Mouse (Mus musculus): Measurements from ENCODE around the gene Ptpn11. TPM values are rescaled to one million over a fixed set of nuclear protein-coding genes. Genes with fewer than 3 reads are reported as not detected.

Gene Ptpn11
- polyA plus RNA-seq, 1 experiment from 2014 or later: 9.1 TPM

DNA sequence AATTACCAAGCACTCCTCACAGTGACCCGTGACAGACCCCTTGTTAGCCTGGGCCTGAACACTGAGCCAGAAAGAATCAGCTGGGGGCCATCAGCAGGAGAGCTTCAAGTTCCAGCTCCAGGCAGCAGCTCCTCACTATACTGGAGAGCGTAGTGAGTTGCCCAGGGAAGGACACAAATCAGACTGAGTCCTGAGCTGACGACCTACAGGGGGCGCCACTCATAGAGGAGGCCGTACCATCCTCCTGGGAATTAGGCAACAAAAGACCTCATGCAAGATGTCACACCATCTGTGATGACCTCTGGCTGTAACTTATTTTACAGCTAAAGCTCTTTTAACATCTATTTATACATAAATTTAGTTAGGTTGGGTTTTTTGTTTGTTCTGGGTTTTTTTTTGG is 78.8 kb downstream of the Ptpn11 start:
- H3K9me3 ChIP-seq (replicated peaks): no peaks in the 10 kb centered on the region
- no peak for ATAC-seq (ENCODE audit: insufficient read depth)
- no peak overlapping the region for H3K27ac ChIP-seq (replicated peaks)
- no peaks in the 10 kb centered on the region for H3K27me3 ChIP-seq
- H3K4me3 ChIP-seq (replicated peaks): no peak overlapping the region
- 60% methylated on average over 5 of the region's 5 CpGs for WGBS (ENCODE audit: insufficient replicate concordance)
- H3K4me1 ChIP-seq (replicated peaks): no peaks in the 10 kb centered on the region
- H3K36me3 ChIP-seq (replicated peaks): no peaks in the 10 kb centered on the region
- H3K9ac ChIP-seq: no peak overlapping the region
- H3K4me2 ChIP-seq: no peak overlapping the region

DNA sequence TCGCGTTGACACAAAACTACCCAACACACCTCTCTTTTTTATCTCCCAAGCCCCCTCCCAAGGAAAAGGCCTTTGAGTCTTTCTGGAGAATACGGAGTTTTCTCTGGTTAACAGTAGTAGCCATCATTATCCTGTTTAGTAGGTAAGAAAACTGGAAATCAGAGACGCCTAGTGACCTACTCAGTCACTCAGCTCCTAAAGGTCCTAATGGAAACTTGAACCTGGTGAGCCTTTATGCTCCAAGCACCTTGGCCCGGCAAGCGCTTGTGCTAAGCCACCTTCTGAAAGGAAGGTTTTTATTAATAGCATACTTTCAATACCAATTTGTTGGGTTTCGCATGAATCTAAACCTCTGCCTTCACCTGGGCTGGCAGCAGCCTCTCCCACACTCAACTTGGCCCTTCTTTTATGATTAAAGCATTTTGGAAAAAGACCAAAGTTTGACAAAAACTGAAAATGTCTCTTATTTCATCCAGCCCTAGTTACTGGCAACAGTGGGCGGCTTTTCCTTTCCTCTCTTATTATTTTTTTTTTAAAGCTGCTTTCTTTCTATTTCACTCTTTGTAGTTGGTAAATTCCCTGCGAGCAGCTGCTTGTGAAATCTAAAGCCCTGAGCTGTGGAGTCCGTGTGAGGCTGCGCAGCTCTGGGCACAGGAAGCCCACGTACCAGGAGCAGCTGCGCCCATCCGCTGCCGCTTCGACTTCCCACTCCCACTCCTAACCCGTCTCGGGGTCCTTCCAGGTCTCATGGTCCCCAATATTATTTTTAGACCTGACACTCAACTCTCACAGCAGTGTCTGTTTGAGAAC is 79.9 kb downstream of the Ptpn11 start:
- no peaks in the 10 kb centered on the region for H3K27me3 ChIP-seq
- no peaks in the 10 kb centered on the region for H3K4me1 ChIP-seq (replicated peaks)
- H3K4me2 ChIP-seq: no peak overlapping the region
- 78% methylated on average over 18 of the region's 18 CpGs for WGBS (ENCODE audit: insufficient replicate concordance)
- H3K36me3 ChIP-seq (replicated peaks): no peaks in the 10 kb centered on the region
- no peak for ATAC-seq (ENCODE audit: insufficient read depth)
- H3K9ac ChIP-seq: no peak overlapping the region
- H3K27ac ChIP-seq (replicated peaks): no peak overlapping the region
- no peak overlapping the region for H3K4me3 ChIP-seq (replicated peaks)
- H3K9me3 ChIP-seq (replicated peaks): no peaks in the 10 kb centered on the region

- H3K4me1 ChIP-seq (replicated peaks): no peaks in the 10 kb centered on the region
- 66% methylated on average over 7 of the region's 7 CpGs for WGBS (ENCODE audit: insufficient replicate concordance)
- no peak overlapping the region for H3K9ac ChIP-seq
- H3K36me3 ChIP-seq (replicated peaks): no peaks in the 10 kb centered on the region
- no peak overlapping the region for H3K4me3 ChIP-seq (replicated peaks)
- no peaks in the 10 kb centered on the region for H3K9me3 ChIP-seq (replicated peaks)
- no peak overlapping the region for H3K4me2 ChIP-seq
- no peak overlapping the region for H3K27ac ChIP-seq (replicated peaks)
- H3K27me3 ChIP-seq: no peaks in the 10 kb centered on the region
- no peak for ATAC-seq (ENCODE audit: insufficient read depth)
Observed at GRCm38 (mm10) chr5:121109185-121109584, 82.0 kb downstream of the Ptpn11 start.

DNA sequence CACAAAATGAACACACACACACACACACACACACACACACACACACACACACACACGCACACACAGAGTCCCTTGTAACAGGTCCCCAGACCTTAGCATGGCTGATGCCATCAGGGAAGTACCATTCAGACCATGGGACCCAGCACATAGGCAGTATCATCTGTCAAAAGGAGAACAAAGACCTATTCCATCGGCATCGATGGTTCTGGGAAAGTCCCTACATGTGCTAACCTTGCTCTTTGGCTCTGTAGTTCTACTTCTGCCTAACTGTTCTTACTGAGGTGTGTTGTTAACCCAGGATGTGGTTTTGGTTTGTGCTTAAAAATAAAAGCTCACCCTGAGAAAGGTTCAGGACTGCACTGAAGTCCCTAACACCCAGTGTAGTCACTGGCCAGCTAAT is 84.3 kb downstream of the Ptpn11 start:
- Histone ChIP-seq H3K9ac (no peak overlapping the region), H3K9me3 (replicated peaks) (no peaks in the 10 kb centered on the region), H3K4me3 (replicated peaks) (no peak overlapping the region), H3K4me2 (no peak overlapping the region), H3K36me3 (replicated peaks) (no peaks in the 10 kb centered on the region), H3K4me1 (replicated peaks) (no peaks in the 10 kb centered on the region), H3K27me3 (no peaks in the 10 kb centered on the region), H3K27ac (replicated peaks) (no peak overlapping the region)
- WGBS (ENCODE audit: insufficient replicate concordance): 57% methylated on average over 3 of the region's 3 CpGs
- ATAC-seq (ENCODE audit: insufficient read depth): no peak

GRCm38 (mm10) chr5:121100886-121101580 is 90.2 kb downstream of the Ptpn11 start:
- Histone ChIP-seq H3K27me3 (no peaks in the 10 kb centered on the region), H3K4me3 (replicated peaks) (no peak overlapping the region), H3K4me1 (replicated peaks) (no peaks in the 10 kb centered on the region), H3K27ac (replicated peaks) (no peak overlapping the region), H3K9ac (no peak overlapping the region), H3K9me3 (replicated peaks) (no peaks in the 10 kb centered on the region), H3K36me3 (replicated peaks) (no peaks in the 10 kb centered on the region), H3K4me2 (no peak overlapping the region)
- no peak for ATAC-seq (ENCODE audit: insufficient read depth)
- WGBS (ENCODE audit: insufficient replicate concordance): 63% methylated on average over 9 of the region's 9 CpGs

DNA sequence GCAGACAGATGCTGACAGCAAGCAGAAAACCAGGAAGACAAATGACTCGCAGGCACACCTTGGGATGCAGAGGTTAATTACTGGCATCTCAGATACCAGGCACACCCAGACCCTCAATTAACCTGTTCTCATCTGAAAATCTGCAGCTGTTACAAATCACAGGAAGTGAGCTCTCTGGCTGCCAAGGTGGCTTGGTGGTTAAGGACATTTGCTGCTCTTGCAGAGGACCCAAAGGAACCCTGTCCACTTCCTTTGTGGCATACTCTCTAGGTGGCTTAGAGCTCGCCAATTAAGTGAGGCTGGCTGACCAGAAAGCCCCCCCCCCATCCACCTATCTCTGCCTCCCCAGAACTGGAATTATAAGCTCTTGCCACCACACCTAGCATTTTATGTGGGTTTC is 91.1 kb downstream of the Ptpn11 start:
- no peak overlapping the region for H3K4me3 ChIP-seq (replicated peaks)
- no peak overlapping the region for H3K9ac ChIP-seq
- H3K4me2 ChIP-seq: no peak overlapping the region
- no peaks in the 10 kb centered on the region for H3K9me3 ChIP-seq (replicated peaks)
- no peak overlapping the region for H3K27ac ChIP-seq (replicated peaks)
- no peaks in the 10 kb centered on the region for H3K27me3 ChIP-seq
- no peak for ATAC-seq (ENCODE audit: insufficient read depth)
- WGBS (ENCODE audit: insufficient replicate concordance): 35% methylated on average over 2 of the region's 2 CpGs
- H3K36me3 ChIP-seq (replicated peaks): no peaks in the 10 kb centered on the region
- no peaks in the 10 kb centered on the region for H3K4me1 ChIP-seq (replicated peaks)

DNA sequence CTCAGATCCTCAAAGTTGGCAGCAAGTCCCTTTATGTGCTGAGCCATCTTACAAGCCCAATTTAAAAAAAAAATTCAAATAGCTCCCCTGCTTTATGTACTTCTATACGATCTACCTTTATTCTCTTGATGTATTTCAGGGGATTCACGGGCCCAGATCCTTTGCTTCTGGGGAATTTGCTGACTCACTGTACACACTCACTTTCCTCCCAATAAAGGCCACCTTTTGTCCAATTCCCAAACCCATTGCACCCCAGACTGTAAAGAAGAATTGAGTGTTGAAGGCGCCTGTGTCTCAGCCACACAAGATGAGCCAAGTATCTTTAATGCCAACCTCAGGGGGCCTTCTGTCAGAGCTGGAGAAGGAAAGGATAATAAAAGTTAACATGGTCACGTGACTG is 93.2 kb downstream of the Ptpn11 start:
- no peaks in the 10 kb centered on the region for H3K27me3 ChIP-seq
- H3K9ac ChIP-seq: no peak overlapping the region
- H3K36me3 ChIP-seq (replicated peaks): no peaks in the 10 kb centered on the region
- no peak overlapping the region for H3K27ac ChIP-seq (replicated peaks)
- no peak overlapping the region for H3K4me2 ChIP-seq
- no peaks in the 10 kb centered on the region for H3K9me3 ChIP-seq (replicated peaks)
- no peak overlapping the region for H3K4me3 ChIP-seq (replicated peaks)
- WGBS (ENCODE audit: insufficient replicate concordance): 55% methylated on average over 4 of the region's 4 CpGs
- H3K4me1 ChIP-seq (replicated peaks): no peaks in the 10 kb centered on the region
- no peak for ATAC-seq (ENCODE audit: insufficient read depth)

- Histone ChIP-seq H3K9me3 (replicated peaks) (no peaks in the 10 kb centered on the region), H3K9ac (no peak overlapping the region), H3K27me3 (no peaks in the 10 kb centered on the region), H3K4me2 (no peak overlapping the region), H3K4me3 (replicated peaks) (no peak overlapping the region), H3K4me1 (replicated peaks) (no peaks in the 10 kb centered on the region), H3K27ac (replicated peaks) (no peak overlapping the region), H3K36me3 (replicated peaks) (no peaks in the 10 kb centered on the region)
- WGBS (ENCODE audit: insufficient replicate concordance): 66% methylated on average over 5 of the region's 5 CpGs
- ATAC-seq (ENCODE audit: insufficient read depth): no peak
Observed at GRCm38 (mm10) chr5:121096744-121097143, 94.5 kb downstream of the Ptpn11 start.

- Histone ChIP-seq H3K27ac (replicated peaks) (no peak overlapping the region), H3K4me1 (replicated peaks) (no peaks in the 10 kb centered on the region), H3K4me2 (no peak overlapping the region), H3K27me3 (no peaks in the 10 kb centered on the region), H3K4me3 (replicated peaks) (no peak overlapping the region), H3K9ac (no peak overlapping the region), H3K9me3 (replicated peaks) (no peaks in the 10 kb centered on the region), H3K36me3 (replicated peaks) (no peaks in the 10 kb centered on the region)
- WGBS (ENCODE audit: insufficient replicate concordance): 53% methylated on average over 3 of the region's 3 CpGs
- no peak for ATAC-seq (ENCODE audit: insufficient read depth)
Observed at GRCm38 (mm10) chr5:121093281-121093680, 97.9 kb downstream of the Ptpn11 start.

DNA sequence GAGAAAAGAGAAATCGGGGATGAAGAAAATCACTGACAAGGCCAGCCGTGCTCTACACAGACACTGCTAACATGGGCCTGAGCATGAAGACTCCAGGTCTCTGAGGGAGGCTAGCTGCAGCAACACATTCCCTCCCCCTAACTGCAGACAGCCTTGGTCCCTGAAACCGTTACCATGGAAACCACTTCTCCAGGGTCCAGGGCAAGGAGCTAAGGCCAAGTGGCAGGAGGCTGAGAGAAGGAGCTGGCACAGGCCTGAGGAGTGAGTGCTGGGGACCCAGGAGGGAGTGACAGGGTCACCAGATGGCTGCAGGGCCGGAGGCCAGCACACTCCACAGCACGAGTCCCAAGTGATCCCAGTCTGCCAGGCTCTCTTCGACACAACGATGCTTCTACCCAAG is 101.5 kb downstream of the Ptpn11 start:
- Histone ChIP-seq H3K9ac (no peak overlapping the region), H3K4me2 (no peak overlapping the region), H3K4me3 (replicated peaks) (no peak overlapping the region), H3K9me3 (replicated peaks) (no peaks in the 10 kb centered on the region), H3K27me3 (no peaks in the 10 kb centered on the region), H3K4me1 (replicated peaks) (no peaks in the 10 kb centered on the region), H3K27ac (replicated peaks) (no peak overlapping the region), H3K36me3 (replicated peaks) (no peaks in the 10 kb centered on the region)
- 55% methylated on average over 7 of the region's 7 CpGs for WGBS (ENCODE audit: insufficient replicate concordance)
- no peak for ATAC-seq (ENCODE audit: insufficient read depth)

GRCm38 (mm10) chr5:121087733-121088132 is 103.5 kb downstream of the Ptpn11 start:
- 44% methylated on average over 7 of the region's 7 CpGs for WGBS (ENCODE audit: insufficient replicate concordance)

More at GRCm38 (mm10) chr5:121087733-121088132, 103.5 kb downstream of the Ptpn11 start:
- Histone ChIP-seq H3K9ac (no peak overlapping the region), H3K4me3 (replicated peaks) (no peak overlapping the region), H3K4me2 (no peak overlapping the region), H3K27me3 (no peaks in the 10 kb centered on the region), H3K9me3 (replicated peaks) (no peaks in the 10 kb centered on the region), H3K4me1 (replicated peaks) (no peaks in the 10 kb centered on the region), H3K36me3 (replicated peaks) (no peaks in the 10 kb centered on the region), H3K27ac (replicated peaks) (no peak overlapping the region)
- no peak for ATAC-seq (ENCODE audit: insufficient read depth)

Measured in liver, embryonic 15.5 days (tissue).